Mouse (Mus musculus): ENCODE results near the gene Gm3029.
"Not testable (repeated sequence)": the region's sequence is repeated elsewhere in the genome, so short reads cannot be mapped to it uniquely, and the experiment has no call there.

The Gm3029 gene

GRCm38 (mm10) chr14:3931456-3931855 is at the start of gene Gm3029:
TSS of gene Gm3029 (plus strand) at chr14:3931756.
- not testable (repeated sequence) for DNase-seq

DNA sequence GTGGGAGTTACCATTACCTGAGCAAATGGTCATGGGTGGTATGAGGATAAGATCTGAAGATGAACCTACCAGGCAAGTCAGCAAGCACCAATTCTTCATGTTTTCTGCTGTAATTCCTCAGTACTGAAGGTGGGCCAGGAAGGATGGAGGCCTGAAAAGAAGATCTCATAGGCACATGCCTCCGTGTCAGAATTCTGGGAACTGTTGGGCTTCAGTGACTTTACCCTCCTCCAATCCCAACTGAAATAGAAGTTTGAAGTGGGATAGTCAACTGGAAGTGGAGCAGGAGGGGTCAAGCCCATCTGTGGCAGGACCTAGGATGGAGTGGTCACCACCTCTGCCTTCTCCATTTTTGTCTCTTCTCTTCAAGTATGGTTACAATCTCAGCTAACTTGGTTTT is 47.7 kb upstream of the Gm3029 start, which contains the start of gene Gm2916:
Gm2916 (plus strand) TSS at position 301 of the 400 bp plus-strand sequence.
- DNase-seq, result not testable (repeated sequence)

DNA sequence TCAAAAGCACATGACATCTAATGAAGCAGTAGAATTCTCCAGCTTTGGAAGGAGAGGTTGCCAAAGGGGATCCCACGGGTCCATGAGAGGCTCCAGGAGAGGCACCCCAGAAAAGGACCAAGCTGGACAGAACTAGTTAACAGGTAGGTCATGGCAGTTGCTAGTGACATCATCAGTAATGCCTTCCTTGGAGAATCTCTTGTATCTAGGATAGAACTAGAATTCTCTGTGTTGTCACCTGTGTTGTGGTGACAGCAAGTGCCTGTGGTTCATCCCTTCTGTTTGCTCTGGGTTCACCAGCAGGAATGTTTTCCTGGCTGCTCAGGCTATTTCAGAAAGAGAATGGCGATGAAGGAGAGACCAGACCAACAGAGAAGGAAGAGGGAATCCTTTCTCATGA is 31.7 kb downstream of the Gm3029 start, which contains the start of gene Gm3095:
Gm3095 (plus strand) TSS at position 301 of the 400 bp plus-strand sequence.
- not testable (repeated sequence) for DNase-seq
